Mouse (Mus musculus): Measurements from ENCODE around the gene Ak1.

Ak1 gene

DNA sequence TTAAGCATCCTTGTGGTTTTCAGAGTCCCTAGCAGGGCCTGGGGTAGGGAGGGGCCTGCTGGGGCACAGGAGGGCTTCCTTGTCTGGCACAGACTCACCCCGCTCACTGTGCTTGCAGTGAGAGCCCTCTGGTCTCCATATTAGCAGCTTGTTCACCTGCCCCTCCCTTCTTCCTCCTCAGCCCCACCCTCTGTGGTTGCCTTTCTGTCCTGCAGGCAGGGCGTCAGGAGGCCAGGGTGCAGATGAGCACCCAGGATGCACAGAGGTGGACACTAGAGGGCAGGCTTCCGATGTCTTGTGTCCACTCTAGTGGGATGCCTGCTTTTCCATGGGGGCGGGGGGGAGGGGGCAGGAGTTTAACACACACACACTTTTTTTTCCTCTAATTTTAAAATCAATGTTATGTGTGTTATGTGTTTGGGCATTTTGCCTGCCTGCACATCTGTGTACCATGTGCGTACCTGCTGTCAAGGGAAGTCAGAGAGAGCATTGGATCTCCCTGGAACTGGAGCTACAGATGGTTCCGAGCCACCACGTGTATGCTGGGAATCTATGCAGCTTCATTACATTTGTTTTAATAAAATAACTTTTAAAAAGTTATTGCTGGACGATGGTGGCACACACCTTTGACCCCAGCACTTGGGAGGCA lies 20.0 kb upstream of the Ak1 start:
- no peak for DNase-seq (ENCODE audit: low spot score)

- DNase-seq (ENCODE audit: low spot score) = peak; percentile 82
Measured at GRCm38 (mm10) chr2:32602600-32603054, 18.9 kb upstream of the Ak1 start.

DNA sequence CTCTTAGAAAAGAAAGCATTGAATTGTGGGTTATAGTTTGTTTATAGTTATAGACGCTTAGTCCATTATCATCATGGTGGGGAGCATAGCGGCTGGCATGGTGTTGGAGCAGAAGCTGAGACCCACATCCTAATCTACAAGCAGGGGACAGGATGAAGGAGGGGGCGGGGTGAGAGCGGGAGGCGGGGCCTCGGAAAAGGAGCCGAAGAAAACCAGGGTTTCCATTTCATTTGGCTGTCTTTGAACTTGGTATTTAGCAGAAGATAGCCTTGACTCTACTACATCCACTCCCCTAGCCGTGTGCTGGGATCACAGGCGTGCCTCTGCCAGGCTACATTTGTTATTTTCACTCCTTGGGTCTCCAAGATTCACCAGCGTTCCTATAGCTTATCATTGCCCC lies 16.9 kb upstream of the Ak1 start:
- no peak for DNase-seq (ENCODE audit: low spot score)

GRCm38 (mm10) chr2:32606161-32607142 lies 15.1 kb upstream of the Ak1 start:
- peak; percentile 82 for DNase-seq (ENCODE audit: low spot score)

- DNase-seq (ENCODE audit: low spot score) = peak; percentile 52
Measured at GRCm38 (mm10) chr2:32607262-32607947, 14.2 kb upstream of the Ak1 start.

GRCm38 (mm10) chr2:32608141-32608777 lies 13.3 kb upstream of the Ak1 start:
- DNase-seq (ENCODE audit: low spot score) = peak; percentile 78

- peak; percentile 60 for DNase-seq (ENCODE audit: low spot score)
Measured at GRCm38 (mm10) chr2:32608778-32609435, 12.7 kb upstream of the Ak1 start.

GRCm38 (mm10) chr2:32610610-32611229 lies 10.8 kb upstream of the Ak1 start:
- no peak for DNase-seq (ENCODE audit: low spot score)

- DNase-seq (ENCODE audit: low spot score) = peak; percentile 81
Measured at GRCm38 (mm10) chr2:32612274-32612673, 9.3 kb upstream of the Ak1 start.

- DNase-seq (ENCODE audit: low spot score) = no peak
Measured at GRCm38 (mm10) chr2:32617109-32617508, 4.4 kb upstream of the Ak1 start.

DNA sequence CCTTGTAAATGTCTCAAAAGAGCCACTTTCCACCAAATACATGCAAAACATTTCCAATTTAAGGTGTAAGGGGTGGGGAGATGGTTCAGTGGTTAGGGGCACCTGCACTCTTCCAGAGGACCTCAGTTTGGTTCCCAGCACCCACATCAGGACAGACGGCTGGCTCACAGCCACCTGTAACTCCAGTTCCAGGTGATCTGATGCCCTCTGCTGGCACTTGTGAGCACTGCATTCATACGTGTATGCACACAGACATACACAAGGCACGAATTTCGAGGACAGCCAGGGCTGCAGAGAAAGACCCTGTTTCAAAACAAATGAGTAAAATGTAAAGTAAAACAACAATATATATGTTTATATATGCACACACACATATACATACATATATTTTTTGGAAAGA lies 4.0 kb upstream of the Ak1 start:
- no peak for DNase-seq (ENCODE audit: low spot score)

DNA sequence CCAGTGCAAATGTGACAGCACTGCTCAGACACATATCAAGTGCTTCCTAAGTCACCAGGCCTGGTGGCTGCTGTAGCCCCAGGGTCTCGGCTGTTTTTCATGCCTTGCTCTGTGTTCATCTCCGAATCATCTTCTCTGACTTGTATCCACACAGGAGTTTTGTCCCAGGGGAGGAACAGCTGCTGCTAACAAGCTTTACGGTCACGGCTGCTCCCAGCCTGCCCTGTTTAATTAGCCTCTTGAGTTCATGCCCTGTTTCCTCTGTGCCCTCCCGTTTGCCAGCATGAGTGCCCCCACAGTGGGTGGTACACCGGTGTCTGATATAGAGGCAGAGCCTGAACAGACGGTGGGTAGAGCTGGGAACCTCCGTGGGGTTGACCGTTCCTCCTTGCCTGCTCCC lies 3.5 kb upstream of the Ak1 start:
- DNase-seq (ENCODE audit: low spot score) = no peak

GRCm38 (mm10) chr2:32620682-32621516 lies 659 bp upstream of the Ak1 start:
- DNase-seq (ENCODE audit: low spot score) = peak; percentile 70

DNA sequence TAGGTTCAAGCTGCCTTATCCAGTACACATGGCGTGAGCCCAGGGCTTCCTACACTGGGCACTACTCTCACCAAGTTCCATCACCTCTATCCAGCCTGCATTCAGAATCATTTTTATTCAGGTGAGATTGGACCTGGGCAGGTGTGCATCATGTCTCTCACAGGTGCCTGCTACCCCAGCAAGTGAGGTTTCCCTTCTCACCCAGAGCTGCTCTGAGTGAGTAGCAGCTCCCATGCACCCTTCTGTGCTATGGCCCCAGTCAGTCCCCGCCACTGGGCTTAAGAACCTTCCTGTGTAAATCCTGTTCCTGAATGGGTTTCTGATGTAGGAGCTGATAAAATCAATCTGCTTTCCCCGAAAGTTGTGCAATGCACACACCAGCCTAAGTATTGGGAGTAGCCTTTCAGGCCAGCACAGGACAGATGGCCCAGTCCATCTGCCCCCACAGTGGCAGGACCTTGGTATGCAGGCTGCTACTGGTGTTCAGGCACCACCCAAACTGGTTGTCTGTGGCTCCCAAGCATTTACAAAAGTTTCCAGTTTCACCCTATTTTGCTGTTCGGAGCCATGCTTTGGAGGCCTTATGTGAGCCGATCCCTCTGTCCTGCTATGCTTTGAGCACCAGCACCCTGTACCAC lies 2.7 kb downstream of the Ak1 start:
- DNase-seq (ENCODE audit: low spot score) = no peak

DNA sequence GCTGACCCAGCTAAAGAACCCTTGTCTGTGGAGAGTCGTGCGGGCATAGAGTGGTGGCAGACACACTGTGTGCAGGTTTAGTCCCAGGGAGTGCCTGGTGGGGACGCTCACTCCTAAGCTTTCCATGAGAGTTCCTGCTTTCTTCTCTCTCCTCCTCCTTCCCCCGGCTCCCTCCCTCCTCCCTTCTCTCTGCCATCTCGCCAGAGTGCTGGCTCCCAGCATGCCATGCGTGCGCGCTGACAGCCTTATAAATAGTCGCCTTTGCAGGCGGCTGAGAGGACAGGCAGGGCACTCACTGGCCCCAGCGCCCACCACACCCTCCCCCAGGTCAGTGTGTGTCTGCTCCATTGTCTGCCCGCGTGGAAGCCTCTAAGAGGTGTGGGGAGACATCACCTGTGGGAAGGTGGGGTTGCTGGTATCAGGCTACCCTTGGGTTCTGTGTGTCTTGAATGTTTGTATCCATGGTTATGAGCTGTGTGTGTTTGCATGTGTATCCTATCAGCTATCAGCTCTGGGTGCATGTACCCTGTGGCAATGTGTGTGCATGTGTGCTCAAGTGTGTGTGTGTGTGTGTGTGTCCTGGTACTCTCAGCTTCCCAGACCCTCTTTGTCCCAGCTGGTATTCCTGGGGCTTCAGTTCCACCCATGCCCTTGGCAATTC lies 3.8 kb downstream of the Ak1 start:
- DNase-seq (ENCODE audit: low spot score) = no peak

DNA sequence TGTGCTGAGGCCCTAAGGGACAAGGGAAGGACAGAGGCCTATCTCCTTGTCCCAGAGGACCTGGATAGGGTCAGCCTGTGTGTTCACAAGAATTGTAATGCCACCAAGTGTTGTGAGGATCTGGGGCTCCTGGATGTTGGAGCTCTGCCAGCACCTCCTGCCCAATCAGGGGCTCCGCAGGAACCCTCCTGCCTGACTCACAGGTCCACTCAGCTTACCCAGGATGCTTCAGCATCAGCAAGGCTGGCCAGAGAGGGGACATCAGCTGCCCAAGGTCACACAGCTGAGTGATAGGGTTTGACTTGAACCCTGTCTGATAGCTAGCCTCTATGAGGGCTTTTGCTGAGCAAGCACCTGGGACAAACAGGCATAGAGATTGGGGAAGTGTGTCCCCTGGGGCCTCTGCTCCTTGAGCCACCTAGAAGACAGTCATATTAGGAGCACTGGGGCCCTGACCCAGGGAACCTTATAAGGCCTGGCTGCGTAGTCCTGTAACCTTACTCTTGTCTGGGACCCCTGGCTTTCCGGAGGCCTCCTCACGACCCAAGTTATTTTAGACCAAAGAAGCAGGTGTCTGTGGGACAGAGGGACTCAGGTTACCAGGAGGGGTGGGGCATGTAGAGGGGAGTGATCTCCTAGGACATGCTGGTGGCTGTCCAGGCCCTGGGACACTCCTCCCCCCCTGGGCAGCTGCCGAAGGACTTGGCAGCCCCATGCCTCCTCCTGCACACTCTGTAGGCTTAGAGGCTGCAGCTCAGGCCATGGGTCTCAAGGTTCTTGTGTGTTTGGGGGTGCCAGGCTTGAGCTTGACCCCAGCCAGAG lies 4.5 kb downstream of the Ak1 start:
- DNase-seq (ENCODE audit: low spot score) = no peak

DNA sequence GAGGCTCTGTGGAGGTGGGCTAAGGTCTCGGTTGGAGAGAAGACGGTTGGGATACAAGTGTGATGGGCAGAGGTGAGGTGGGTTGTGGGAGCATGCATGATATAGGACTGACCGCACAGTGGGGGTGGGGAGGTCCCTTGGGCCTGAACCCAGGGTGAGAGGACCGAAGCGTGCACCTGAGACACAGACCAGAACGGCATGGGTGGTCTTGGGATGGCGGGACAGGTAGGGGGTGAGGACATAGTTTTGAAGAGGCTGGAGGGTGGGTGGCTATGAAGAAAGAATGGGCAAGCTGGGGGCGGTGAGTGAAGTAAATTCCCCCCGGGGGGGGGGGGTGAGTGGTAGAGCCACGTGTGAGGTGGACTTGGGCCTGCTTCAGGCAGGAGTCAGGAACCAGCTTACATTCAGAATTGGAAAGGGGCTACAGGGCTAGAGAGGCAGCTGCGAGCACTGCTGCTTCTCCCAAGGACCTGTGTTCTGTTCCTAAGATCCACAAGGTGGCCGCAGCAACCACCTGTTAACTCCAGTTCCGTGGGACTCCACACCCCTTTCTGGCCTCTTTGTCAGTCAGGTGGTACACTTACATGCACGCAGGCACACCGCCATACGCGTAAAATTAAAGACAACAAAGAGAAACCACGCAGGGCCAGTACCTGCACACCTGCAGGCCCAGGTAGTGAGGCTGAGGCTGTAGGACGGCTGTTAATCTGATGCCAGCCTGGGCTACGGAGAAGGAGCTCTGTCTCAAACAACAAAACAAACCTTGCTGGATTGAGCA lies 5.9 kb downstream of the Ak1 start:
- DNase-seq (ENCODE audit: low spot score) = no peak

All from testis, postnatal 14 days (tissue).